Mouse (Mus musculus) hindbrain, postnatal 0 days (tissue): Measurements from ENCODE around the gene Elk3. TPM values are rescaled to one million over a fixed set of nuclear protein-coding genes. Genes with fewer than 3 reads are reported as not detected.

Experiments
- ATAC-seq: fragments of 200-750 bp; cut with Nextera tagmentation; 2 replicates; pipeline ENCODE4 v1.8.0; 2017; ENCODE audit warnings: mild to moderate bottlenecking, moderate TSS enrichment, moderate library complexity
- DNase-seq: peaks from one replicate; pipeline ENCODE4 v3.0.0-alpha.2; 2015; ENCODE audit warnings: low spot score
- H3K27ac ChIP-seq: fragments of 300-500 bp; sonication (generic); 2 replicates; pipeline ENCODE4 v1.5.1; 2014; ENCODE audit warnings: mild to moderate bottlenecking
- H3K27me3 ChIP-seq: fragments of 300-500 bp; sonication (generic); 2 replicates; pipeline ENCODE4 v1.6.1; 2014; ENCODE audit warnings: low read length, mixed read lengths; ENCODE audit not compliant: insufficient read depth
- H3K36me3 ChIP-seq: fragments of 300-500 bp; sonication (generic); 2 replicates; pipeline ENCODE4 v1.6.1; 2014; ENCODE audit warnings: low read length, mixed read lengths; ENCODE audit not compliant: insufficient read depth
- H3K4me1 ChIP-seq: fragments of 300-500 bp; sonication (generic); 2 replicates; pipeline ENCODE4 v1.6.1; 2014; ENCODE audit warnings: antibody characterized with exemption, low read length, mixed read lengths; ENCODE audit not compliant: insufficient read depth
- H3K4me2 ChIP-seq: fragments of 300-500 bp; sonication (generic); 2 replicates; pipeline ENCODE4 v1.6.1; 2014; ENCODE audit warnings: low read depth, mild to moderate bottlenecking, low read length, moderate library complexity, mixed read lengths
- H3K4me3 ChIP-seq: fragments of 300-500 bp; sonication (generic); 2 replicates; pipeline ENCODE4 v1.5.1; 2014; ENCODE audit warnings: low read length
- H3K9ac ChIP-seq: fragments of 300-500 bp; sonication (generic); replicated peaks from 2 replicates; pipeline ENCODE4 v1.6.1; 2014; ENCODE audit warnings: mild to moderate bottlenecking, low read length, moderate library complexity, mixed read lengths
- H3K9me3 ChIP-seq: fragments of 300-500 bp; sonication (generic); 2 replicates; pipeline ENCODE4 v1.6.1; 2016; ENCODE audit warnings: low read length, mixed read lengths
- CTCF ChIP-seq: IDR thresholded peaks from 2 replicates; pipeline ENCODE4 v1.5.1; 2016; ENCODE audit warnings: antibody characterized with exemption, control low read depth, low read depth
- WGBS: fragments of 180-500 bp; shearing (Covaris S2); extraction: QIAGEN DNeasy Blood & Tissue Kit; methylation state at CpG from one replicate; pipeline ENCODE4 v1.1.7; 2014; 5-methylcytosine and 5-hydroxymethylcytosine counted together
- polyA plus RNA-seq: library from polyadenylated mRNA; unstranded; fragments of >200 nt; fragmentation: Nextera tagmentation; extraction: Ambion mirVana; gene quantifications from 2 replicates; pipeline ENCODE4 v1.2.1, GENCODE M21; 2015
- total RNA-seq: library from RNA; depleted of rRNA; stranded (reverse); fragments of >200 nt; gene quantifications from 2 replicates; pipeline ENCODE4 v1.2.3, GENCODE M21; 2014

Gene Elk3
- total and polyA plus RNA-seq, 2 experiments from 2014 or later: 7.1 to 7.6 TPM

GRCm38 (mm10) chr10:93324438-93324837, 13.5 kb upstream of the Elk3 start:
- ATAC-seq: no peak
- Histone ChIP-seq H3K27ac (no peak overlapping the region), H3K4me3 (no peak overlapping the region), H3K4me1 (no peaks in the 10 kb centered on the region), H3K9me3 (no peaks in the 10 kb centered on the region), H3K36me3 (no peaks in the 10 kb centered on the region), H3K4me2 (no peak overlapping the region), H3K9ac (no peak overlapping the region), H3K27me3 (no peaks in the 10 kb centered on the region)
- WGBS: 90% methylated on average over 2 of the region's 2 CpGs
- no peak for TF ChIP-seq CTCF
- no peak for DNase-seq

- Histone ChIP-seq H3K4me1 (no peaks in the 10 kb centered on the region), H3K9ac (no peak overlapping the region), H3K4me2 (no peak overlapping the region), H3K4me3 (no peak overlapping the region), H3K36me3 (no peaks in the 10 kb centered on the region), H3K9me3 (no peaks in the 10 kb centered on the region), H3K27me3 (no peaks in the 10 kb centered on the region), H3K27ac (no peak overlapping the region)
- TF ChIP-seq CTCF: no peak
- ATAC-seq (no peak), DNase-seq (no peak)
- WGBS: 95% methylated on average over 2 of the region's 2 CpGs
Measured at GRCm38 (mm10) chr10:93323659-93324058, 12.7 kb upstream of the Elk3 start.

- H3K9me3 ChIP-seq: no peaks in the 10 kb centered on the region
- H3K27ac ChIP-seq: no peak overlapping the region
- TF ChIP-seq CTCF: no peak
- H3K4me1 ChIP-seq: no peaks in the 10 kb centered on the region
- ATAC-seq: no peak
- no peak for DNase-seq
- H3K4me2 ChIP-seq: no peak overlapping the region
- no peak overlapping the region for H3K9ac ChIP-seq
- no peaks in the 10 kb centered on the region for H3K36me3 ChIP-seq
- H3K27me3 ChIP-seq: no peaks in the 10 kb centered on the region
- H3K4me3 ChIP-seq: no peak overlapping the region
Measured at GRCm38 (mm10) chr10:93321763-93322162, 10.8 kb upstream of the Elk3 start.

GRCm38 (mm10) chr10:93320148-93320547, 9.2 kb upstream of the Elk3 start:
- DNase-seq: no peak
- 71% methylated on average over 4 of the region's 4 CpGs for WGBS
- no peak for ATAC-seq

DNA sequence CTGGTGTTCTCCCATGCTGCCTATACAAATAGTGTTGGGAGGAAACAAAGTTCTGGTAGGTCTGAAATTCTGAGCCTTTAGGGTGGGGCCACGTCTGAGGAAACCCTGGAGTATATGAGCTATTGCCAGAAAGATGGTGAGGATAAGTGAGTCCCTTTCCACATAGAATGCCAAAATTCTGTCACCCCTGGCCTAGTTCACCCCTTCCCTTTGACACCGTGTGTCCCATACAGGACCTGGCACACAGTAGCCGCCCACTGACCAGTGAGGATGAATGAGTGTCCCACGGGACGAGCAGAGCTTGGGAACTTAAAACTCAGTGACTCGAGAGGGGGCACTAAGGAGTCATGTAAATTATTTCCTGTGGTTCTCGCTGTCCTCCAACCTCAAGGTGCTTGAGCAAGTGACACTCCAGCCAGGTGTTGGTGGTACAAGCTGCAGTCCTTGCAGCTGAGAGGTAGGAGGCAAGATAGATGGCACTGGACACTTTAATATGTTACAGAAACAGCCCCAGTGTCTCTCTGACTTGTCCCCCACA, 8.7 kb upstream of the Elk3 start:
- ATAC-seq: no peak
- Histone ChIP-seq H3K4me2 (no peak overlapping the region), H3K4me3 (no peak overlapping the region), H3K9ac (no peak overlapping the region), H3K9me3 (no peaks in the 10 kb centered on the region), H3K4me1 (no peaks in the 10 kb centered on the region), H3K36me3 (no peaks in the 10 kb centered on the region), H3K27ac (no peak overlapping the region), H3K27me3 (no peaks in the 10 kb centered on the region)
- TF ChIP-seq CTCF: 0 out of 2 replicates have a peak, but pooled peaks have one; percentile 1
- no peak for DNase-seq
- WGBS: 79% methylated on average over 7 of the region's 7 CpGs

More at GRCm38 (mm10) chr10:93320148-93320547, 9.2 kb upstream of the Elk3 start:
- Histone ChIP-seq H3K4me1 (no peaks in the 10 kb centered on the region), H3K27me3 (no peaks in the 10 kb centered on the region), H3K9me3 (no peaks in the 10 kb centered on the region), H3K27ac (no peak overlapping the region), H3K36me3 (no peaks in the 10 kb centered on the region), H3K4me2 (no peak overlapping the region), H3K4me3 (no peak overlapping the region), H3K9ac (no peak overlapping the region)
- TF ChIP-seq CTCF: 0 out of 2 replicates have a peak, but pooled peaks have one; percentile 0

DNA sequence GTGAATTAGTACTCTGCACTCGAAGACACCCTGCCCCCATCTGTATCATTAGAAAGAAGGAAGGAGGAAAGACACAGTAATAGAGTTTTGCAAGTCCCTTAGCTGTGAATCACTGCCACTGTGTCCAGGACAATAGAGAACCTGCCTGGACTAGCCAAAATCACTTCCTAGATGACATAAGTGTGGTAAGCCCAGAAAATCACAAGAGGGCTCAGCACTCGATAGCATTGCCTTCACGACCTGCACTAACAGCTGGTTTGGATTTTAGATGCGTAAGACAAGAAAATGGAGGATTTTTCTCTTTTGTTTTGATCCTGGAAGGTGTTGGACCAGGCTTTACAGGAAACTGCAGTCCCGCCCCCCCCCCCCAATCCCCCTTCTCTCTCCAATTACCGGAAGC, 6.0 kb upstream of the Elk3 start:
- ATAC-seq (no peak), DNase-seq (no peak)
- Histone ChIP-seq H3K4me3 (no peak overlapping the region), H3K27me3 (no peaks in the 10 kb centered on the region), H3K36me3 (no peaks in the 10 kb centered on the region), H3K9ac (no peak overlapping the region), H3K9me3 (no peaks in the 10 kb centered on the region), H3K4me2 (no peak overlapping the region), H3K4me1 (no peaks in the 10 kb centered on the region), H3K27ac (no peak overlapping the region)
- no peak for TF ChIP-seq CTCF
- WGBS: 67% methylated on average over 6 of the region's 6 CpGs

GRCm38 (mm10) chr10:93311576-93311975, 641 bp upstream of the Elk3 start:
- Histone ChIP-seq H3K9ac (no peak overlapping the region), H3K27ac (no peak overlapping the region; the same call in 1 of the 2 replicates), H3K4me3 (peak overlapping the region; percentile 62), H3K36me3 (no peaks in the 10 kb centered on the region), H3K4me2 (peak overlapping the region; percentile 100), H3K27me3 (no peaks in the 10 kb centered on the region), H3K4me1 (no peaks in the 10 kb centered on the region), H3K9me3 (no peaks in the 10 kb centered on the region)
- no peak for TF ChIP-seq CTCF
- ATAC-seq (no peak), DNase-seq (no peak)
- 12% methylated on average over 4 of the region's 4 CpGs for WGBS
